Mouse (Mus musculus): Measurements from ENCODE around the gene Rad54l2. TPM values are rescaled to one million over a fixed set of nuclear protein-coding genes. Genes with fewer than 3 reads are reported as not detected.

Rad54l2 gene
- polyA plus RNA-seq, 1 experiment from 2014 or later: 8.2 TPM

DNA sequence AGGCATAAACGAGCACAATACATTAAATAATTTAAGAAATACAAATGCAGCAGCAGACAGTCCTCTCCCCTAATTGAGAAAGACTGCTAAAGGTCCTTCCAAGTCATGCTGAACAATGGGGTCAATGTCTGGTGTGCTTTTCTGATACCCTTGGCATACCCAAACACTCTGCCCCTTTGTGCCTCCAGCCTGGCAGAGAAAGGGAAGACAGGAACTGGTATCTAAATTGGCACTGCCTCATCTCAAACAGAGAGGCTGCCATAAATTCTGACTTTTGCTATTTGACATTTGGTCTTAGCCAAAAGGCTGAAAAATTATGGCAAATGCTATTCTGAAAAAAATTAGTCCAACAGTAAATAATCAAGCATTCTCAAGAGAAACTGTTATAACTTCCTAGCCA is 49.9 kb downstream of the Rad54l2 start:
- no peaks in the 10 kb centered on the region for H3K27me3 ChIP-seq
- H3K27ac ChIP-seq: no peak overlapping the region
- no peaks in the 10 kb centered on the region for H3K36me3 ChIP-seq
- ATAC-seq (ENCODE audit: low FRiP score): no peak
- no peak overlapping the region for H3K9ac ChIP-seq
- 84% methylated on average over 1 of the region's 1 CpGs for WGBS
- no peaks in the 10 kb centered on the region for H3K9me3 ChIP-seq
- no peak overlapping the region for H3K4me2 ChIP-seq
- H3K4me1 ChIP-seq (replicated peaks): no peaks in the 10 kb centered on the region
- no peak overlapping the region for H3K4me3 ChIP-seq

DNA sequence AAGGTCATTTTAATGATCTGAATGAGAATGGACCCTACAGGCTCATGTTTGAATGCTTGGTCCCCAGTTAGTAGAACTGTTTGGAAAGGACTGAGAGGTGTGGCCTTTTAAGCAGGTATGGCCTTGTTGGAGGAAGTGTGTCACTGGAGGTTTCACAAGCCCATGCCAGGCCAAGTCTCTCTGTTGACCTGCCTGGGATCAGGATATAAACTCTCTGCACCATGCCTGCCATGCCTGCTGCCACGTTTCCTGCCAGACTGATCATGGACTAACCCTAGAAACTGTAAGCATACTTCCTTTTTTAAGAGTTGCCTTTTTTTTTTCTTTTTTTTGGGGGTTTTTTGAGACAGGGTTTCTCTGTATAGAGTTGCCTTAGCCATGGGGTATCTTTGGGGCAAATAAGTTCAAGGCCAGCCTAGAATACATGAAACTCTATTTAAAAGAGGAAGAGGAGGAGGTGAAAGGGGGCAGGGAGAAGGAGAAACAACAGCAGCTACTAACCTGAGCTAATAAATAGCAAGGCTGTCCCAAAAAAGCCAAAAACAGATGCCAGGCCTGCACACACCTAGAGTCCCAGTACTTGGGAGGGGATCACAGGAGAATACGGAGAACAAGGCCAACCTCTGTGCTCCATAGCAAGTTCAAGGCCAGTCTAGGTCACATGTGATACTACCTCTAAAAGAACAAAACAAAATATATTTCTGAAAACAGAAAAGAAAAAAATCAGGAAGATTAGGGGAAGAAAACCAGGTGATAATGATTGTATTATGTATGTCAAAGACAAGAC is 50.6 kb downstream of the Rad54l2 start:
- H3K4me1 ChIP-seq (replicated peaks): no peaks in the 10 kb centered on the region
- H3K4me3 ChIP-seq: no peak overlapping the region
- H3K27ac ChIP-seq: no peak overlapping the region
- WGBS: 92% methylated on average over 2 of the region's 2 CpGs
- no peaks in the 10 kb centered on the region for H3K9me3 ChIP-seq
- no peak overlapping the region for H3K4me2 ChIP-seq
- H3K36me3 ChIP-seq: no peaks in the 10 kb centered on the region
- ATAC-seq (ENCODE audit: low FRiP score): no peak
- H3K9ac ChIP-seq: no peak overlapping the region
- H3K27me3 ChIP-seq: no peaks in the 10 kb centered on the region

DNA sequence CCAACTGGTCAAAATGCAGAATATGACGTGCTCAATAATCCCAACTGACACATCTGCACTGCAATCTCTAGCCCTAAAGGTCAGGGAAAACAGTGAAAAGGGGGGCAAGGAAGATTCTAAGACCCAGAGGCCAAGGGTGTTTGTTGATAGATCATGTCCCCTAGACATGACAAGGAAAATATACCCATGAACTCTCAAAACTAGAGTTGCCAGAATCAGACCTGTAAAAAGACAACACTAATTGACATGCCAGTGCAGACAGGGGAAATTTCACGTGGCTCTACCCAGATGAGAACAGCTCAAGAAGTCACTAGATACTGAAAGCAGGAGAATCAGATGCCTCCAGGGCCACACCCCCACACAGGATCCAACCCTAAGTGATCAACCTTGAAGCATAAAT is 55.3 kb downstream of the Rad54l2 start:
- Histone ChIP-seq H3K4me1 (replicated peaks) (no peaks in the 10 kb centered on the region), H3K4me2 (no peak overlapping the region), H3K36me3 (no peaks in the 10 kb centered on the region), H3K9me3 (no peaks in the 10 kb centered on the region), H3K4me3 (no peak overlapping the region), H3K9ac (no peak overlapping the region), H3K27ac (no peak overlapping the region), H3K27me3 (no peaks in the 10 kb centered on the region)
- WGBS: 85% methylated on average over 2 of the region's 2 CpGs
- no peak for ATAC-seq (ENCODE audit: low FRiP score)

DNA sequence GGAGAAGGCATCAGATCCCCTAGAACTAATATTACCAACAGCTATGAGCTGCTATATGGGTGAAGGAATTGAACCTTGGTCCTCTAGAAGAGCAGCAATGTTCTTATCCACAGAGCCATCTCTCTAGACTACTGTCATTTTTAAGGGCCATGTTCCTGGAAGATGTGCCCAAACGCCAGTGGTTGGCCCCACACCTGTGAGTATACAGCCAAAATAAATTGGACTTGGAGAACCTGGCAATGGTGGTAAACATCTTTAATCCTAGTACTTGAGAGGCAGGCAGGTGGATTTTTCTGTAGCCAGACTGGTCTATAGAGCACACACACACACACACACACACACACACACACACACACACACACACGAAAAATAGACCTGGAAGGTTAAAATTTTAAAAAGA is 59.6 kb downstream of the Rad54l2 start:
- H3K27ac ChIP-seq: no peak overlapping the region
- no peak overlapping the region for H3K9ac ChIP-seq
- no peak for ATAC-seq (ENCODE audit: low FRiP score)
- no peaks in the 10 kb centered on the region for H3K9me3 ChIP-seq
- H3K4me3 ChIP-seq: no peak overlapping the region
- H3K27me3 ChIP-seq: no peaks in the 10 kb centered on the region
- no peaks in the 10 kb centered on the region for H3K36me3 ChIP-seq
- WGBS: 91% methylated on average over 2 of the region's 2 CpGs
- no peak overlapping the region for H3K4me2 ChIP-seq
- H3K4me1 ChIP-seq (replicated peaks): no peaks in the 10 kb centered on the region

DNA sequence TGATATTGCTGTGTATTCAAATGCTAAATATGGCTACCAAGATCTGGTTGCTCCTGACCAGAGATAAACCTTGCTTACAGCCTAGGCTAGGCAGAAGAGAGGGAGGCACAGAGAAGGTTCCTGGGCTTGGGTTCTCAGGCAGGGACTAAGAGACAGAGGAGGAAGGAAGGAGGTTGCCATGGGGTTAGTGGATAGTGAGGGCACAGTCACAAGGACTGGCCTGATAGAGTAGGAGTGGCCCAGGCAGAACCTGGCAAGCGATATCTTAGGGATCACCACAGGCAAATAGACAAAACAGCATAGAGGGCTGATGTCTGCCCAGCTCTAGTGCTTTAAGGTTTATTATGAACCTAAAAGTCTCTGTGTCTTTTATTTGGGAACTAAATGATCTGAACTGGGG is 62.1 kb downstream of the Rad54l2 start:
- Histone ChIP-seq H3K27me3 (no peaks in the 10 kb centered on the region), H3K27ac (no peak overlapping the region), H3K4me1 (replicated peaks) (no peaks in the 10 kb centered on the region), H3K36me3 (no peaks in the 10 kb centered on the region), H3K4me2 (no peak overlapping the region), H3K4me3 (no peak overlapping the region), H3K9me3 (no peaks in the 10 kb centered on the region), H3K9ac (no peak overlapping the region)
- ATAC-seq (ENCODE audit: low FRiP score): no peak
- WGBS: 100% methylated on average over 1 of the region's 1 CpGs

DNA sequence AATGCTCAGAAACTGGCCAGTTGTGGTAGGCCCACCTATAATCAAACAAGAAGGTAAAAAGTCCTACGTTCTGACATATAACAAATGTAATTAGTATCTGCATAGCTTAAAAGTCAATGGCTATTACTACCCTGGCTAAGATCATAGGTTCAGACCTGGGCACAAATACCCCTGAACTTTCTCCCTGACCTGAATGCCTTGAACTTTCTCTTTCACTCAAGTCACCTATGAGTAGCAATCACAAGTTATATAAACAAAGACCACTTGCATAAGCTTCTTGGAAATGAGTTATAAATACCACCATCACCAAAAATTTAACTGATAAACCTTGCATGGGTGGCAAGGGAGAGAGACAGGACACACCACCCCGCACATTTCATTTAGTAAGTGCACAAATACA is 63.6 kb downstream of the Rad54l2 start:
- no peak overlapping the region for H3K4me3 ChIP-seq
- 94% methylated on average over 2 of the region's 2 CpGs for WGBS

DNA sequence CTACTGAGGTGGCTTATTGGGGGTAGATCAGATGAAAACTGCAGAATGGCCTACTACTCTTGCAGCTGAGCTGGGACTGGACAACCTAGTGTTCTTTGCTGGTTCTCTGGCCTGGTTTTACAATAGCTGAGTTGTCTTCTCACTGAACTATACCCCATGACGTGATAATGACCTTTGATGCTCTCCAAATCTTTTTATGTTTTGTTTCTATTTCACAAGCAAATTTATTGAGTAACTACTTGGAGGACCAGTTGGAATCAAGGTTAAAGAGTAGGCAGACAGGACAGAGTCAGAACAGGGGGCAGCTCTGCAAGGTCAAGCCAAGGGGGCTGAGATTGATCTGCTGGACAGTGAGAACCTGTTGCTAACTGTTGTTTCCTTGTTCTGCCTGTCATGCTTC is 64.1 kb downstream of the Rad54l2 start:
- Histone ChIP-seq H3K36me3 (peaks cover 8% of the 10 kb centered on the region), H3K4me3 (no peak overlapping the region), H3K9ac (no peak overlapping the region), H3K4me2 (no peak overlapping the region), H3K4me1 (replicated peaks) (no peaks in the 10 kb centered on the region), H3K27me3 (no peaks in the 10 kb centered on the region), H3K27ac (no peak overlapping the region), H3K9me3 (no peaks in the 10 kb centered on the region)
- no peak for ATAC-seq (ENCODE audit: low FRiP score)
- 97% methylated on average over 1 of the region's 1 CpGs for WGBS

More for the DNA sequence above, 63.6 kb downstream of the Rad54l2 start:
- Histone ChIP-seq H3K27me3 (no peaks in the 10 kb centered on the region), H3K4me1 (replicated peaks) (no peaks in the 10 kb centered on the region), H3K4me2 (no peak overlapping the region), H3K27ac (no peak overlapping the region), H3K9ac (no peak overlapping the region), H3K9me3 (no peaks in the 10 kb centered on the region), H3K36me3 (peaks cover 3% of the 10 kb centered on the region; the same call in 1 of the 2 replicates)
- ATAC-seq (ENCODE audit: low FRiP score): no peak

DNA sequence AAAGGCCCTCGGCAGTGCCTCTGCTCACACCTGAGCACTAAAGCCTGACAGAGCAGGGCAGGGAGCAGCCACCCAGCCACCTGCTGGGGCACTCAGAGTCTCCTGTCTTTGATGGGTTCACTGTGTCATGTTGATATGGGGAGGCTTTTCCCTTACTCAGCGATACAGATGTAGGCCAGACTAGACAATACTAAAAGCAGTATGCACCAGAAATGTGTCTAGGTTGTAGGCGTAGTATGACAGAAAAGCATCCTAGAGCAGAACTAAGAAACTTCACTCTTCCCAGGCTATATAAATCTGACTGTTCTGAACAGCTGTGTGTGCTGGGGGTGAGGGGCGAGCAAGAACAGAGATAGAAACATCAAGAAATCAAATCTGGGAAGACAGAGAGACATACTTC is 72.3 kb downstream of the Rad54l2 start:
- no peak for ATAC-seq (ENCODE audit: low FRiP score)
- Histone ChIP-seq H3K9me3 (no peaks in the 10 kb centered on the region), H3K27me3 (no peaks in the 10 kb centered on the region), H3K27ac (no peak overlapping the region), H3K4me1 (replicated peaks) (no peaks in the 10 kb centered on the region), H3K36me3 (peaks cover 75% of the 10 kb centered on the region), H3K4me2 (no peak overlapping the region), H3K4me3 (no peak overlapping the region), H3K9ac (no peak overlapping the region)
- WGBS: 93% methylated on average over 4 of the region's 4 CpGs

DNA sequence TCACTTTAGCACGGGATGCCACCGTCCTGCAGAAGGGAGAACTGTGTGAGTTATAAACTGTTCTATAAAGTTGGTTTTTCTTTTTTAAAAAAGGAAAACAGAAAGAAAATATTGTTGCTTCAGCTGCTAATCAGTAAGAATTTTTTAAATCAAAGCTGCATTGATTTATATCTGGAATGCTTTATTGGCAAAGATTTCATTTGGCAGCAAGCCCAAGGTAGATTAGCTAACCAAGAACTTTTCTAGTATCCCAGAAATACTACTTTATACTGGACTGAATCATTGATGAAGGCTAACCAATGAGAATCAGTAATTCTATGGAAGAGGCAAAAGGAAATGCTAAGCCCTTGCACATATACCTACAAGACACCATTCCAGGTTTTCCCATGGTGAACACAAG is 72.8 kb downstream of the Rad54l2 start:
- no peak overlapping the region for H3K4me2 ChIP-seq
- peaks cover 77% of the 10 kb centered on the region for H3K36me3 ChIP-seq
- H3K27me3 ChIP-seq: no peaks in the 10 kb centered on the region
- H3K9me3 ChIP-seq: no peaks in the 10 kb centered on the region
- 94% methylated on average over 2 of the region's 2 CpGs for WGBS
- no peaks in the 10 kb centered on the region for H3K4me1 ChIP-seq (replicated peaks)
- H3K4me3 ChIP-seq: no peak overlapping the region
- H3K27ac ChIP-seq: no peak overlapping the region
- no peak overlapping the region for H3K9ac ChIP-seq
- no peak for ATAC-seq (ENCODE audit: low FRiP score)

DNA sequence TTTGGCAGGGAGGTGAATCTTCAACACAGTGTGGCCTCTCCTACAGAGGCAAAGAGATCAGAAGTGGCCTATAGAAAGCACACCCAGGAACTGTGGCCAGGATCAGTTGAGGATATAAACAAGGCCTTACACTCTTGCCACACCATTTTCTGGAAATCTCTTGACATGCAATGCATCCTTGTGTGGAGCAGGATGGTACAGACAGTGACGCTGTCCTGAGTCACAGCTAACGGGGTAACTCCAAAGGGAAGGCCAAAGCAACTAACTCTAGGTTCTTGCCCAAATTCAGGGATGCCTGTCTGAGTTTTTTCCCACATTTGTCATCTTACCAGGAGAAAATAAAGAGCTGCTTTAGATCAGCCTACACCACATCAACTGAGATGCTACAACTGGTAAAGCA is 76.5 kb downstream of the Rad54l2 start:
- no peaks in the 10 kb centered on the region for H3K9me3 ChIP-seq
- no peak overlapping the region for H3K27ac ChIP-seq
- H3K27me3 ChIP-seq: no peaks in the 10 kb centered on the region
- no peak overlapping the region for H3K4me3 ChIP-seq
- H3K4me2 ChIP-seq: no peak overlapping the region
- no peaks in the 10 kb centered on the region for H3K4me1 ChIP-seq (replicated peaks)
- peaks cover 81% of the 10 kb centered on the region for H3K36me3 ChIP-seq
- H3K9ac ChIP-seq: no peak overlapping the region
- no peak for ATAC-seq (ENCODE audit: low FRiP score)
- 91% methylated on average over 2 of the region's 2 CpGs for WGBS

DNA sequence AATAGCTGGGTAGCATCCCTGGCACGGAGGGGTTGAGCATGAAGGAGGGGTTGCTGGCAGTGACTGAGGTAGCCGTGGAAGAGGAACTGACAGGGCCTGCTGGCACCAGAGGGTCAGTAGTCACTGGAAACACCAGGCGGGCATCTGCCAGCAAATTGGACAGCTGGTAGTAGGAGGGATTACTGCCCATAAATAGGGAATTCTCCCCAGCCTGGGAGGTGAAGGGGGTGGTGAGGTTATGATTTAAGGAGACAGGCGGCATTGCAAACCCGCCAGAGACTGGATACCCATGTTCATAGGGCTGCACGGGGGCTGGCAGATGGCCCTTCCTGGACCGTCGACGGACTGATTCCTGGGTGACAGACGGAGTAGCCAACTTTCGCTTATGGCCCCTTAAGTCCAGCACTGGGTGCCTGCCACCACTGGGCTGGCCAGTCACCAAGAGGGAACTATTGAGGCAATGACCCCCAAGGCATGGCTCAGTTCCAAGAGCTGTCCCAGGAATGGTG is 96.0 kb downstream of the Rad54l2 start:
- H3K9ac ChIP-seq: no peak overlapping the region
- 93% methylated on average over 11 of the region's 11 CpGs for WGBS
- no peak overlapping the region for H3K27ac ChIP-seq
- no peak for ATAC-seq (ENCODE audit: low FRiP score)
- H3K27me3 ChIP-seq: no peaks in the 10 kb centered on the region
- no peaks in the 10 kb centered on the region for H3K9me3 ChIP-seq
- peaks cover 53% of the 10 kb centered on the region for H3K36me3 ChIP-seq
- no peak overlapping the region for H3K4me3 ChIP-seq
- H3K4me2 ChIP-seq: no peak overlapping the region
- no peaks in the 10 kb centered on the region for H3K4me1 ChIP-seq (replicated peaks)

DNA sequence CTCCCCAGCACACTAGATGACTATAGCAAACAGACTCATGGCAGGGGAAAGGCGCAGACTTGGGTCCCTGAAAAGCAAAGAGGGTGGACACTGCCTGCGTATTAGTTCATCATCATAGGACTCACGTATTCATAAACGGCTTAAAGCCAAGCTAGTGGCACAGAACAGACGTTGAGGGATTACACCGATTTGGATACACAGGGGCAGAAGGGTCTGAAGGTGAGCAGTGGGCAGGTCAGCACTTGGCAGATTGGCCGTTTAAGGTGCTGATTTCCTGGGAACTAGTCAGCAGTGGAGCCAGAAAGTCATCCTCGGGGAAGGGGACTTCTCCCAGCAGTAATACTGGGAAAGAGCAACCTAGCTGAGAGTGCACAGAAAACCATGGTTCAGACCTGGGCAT is 100.2 kb downstream of the Rad54l2 start:
- no peak for ATAC-seq (ENCODE audit: low FRiP score)
- 89% methylated on average over 8 of the region's 8 CpGs for WGBS
- Histone ChIP-seq H3K27ac (no peak overlapping the region), H3K4me1 (replicated peaks) (peaks cover 28% of the 10 kb centered on the region), H3K27me3 (no peaks in the 10 kb centered on the region), H3K4me3 (no peak overlapping the region), H3K36me3 (peaks cover 21% of the 10 kb centered on the region), H3K4me2 (no peak overlapping the region), H3K9ac (no peak overlapping the region), H3K9me3 (no peaks in the 10 kb centered on the region)

DNA sequence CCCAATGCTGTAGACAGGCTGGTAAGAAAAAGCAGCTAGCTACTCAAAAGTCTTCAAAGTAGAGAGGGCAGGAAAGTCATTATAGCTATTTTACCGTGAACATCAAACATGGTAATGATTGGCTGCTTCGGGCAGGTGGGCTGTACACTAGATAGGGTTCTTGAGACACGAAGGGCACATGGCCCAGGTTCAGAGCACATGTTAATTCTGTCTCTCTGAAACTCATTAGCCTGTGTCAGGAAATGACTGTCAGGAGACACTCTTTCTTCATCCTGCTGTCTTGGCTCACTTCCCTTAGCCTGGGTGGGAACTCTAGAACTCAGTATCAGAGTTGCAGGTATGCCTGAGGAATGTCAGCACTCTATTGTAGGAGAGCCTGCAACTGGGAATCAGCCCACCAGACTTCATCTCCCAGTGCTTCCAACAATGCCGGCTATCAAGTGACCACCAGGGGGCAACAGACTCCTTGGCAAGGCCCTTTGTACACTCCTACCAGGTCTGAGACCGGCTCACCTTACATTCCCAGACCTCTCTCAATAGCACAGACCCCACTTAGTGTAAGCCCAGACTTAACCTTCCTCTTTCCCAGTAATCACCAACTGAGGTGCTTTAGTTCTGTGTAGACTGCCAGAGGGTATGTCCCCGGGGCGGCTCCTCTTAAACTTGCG is 101.9 kb downstream of the Rad54l2 start:
- Histone ChIP-seq H3K9ac (no peak overlapping the region), H3K27me3 (no peaks in the 10 kb centered on the region), H3K4me3 (no peak overlapping the region), H3K4me2 (no peak overlapping the region), H3K9me3 (no peaks in the 10 kb centered on the region), H3K27ac (no peak overlapping the region), H3K4me1 (replicated peaks) (peaks cover 28% of the 10 kb centered on the region), H3K36me3 (0 out of 2 replicates have a peak, but pooled peaks cover 6% of the 10 kb centered on the region)
- WGBS: 40% methylated on average over 8 of the region's 8 CpGs
- ATAC-seq (ENCODE audit: low FRiP score): peak; percentile 24; the same call in 1 of the 2 replicates

Data from hindbrain, embryonic 13.5 days (tissue).